Mouse (Mus musculus) embryonic facial prominence, embryonic 11.5 days (tissue): ENCODE data around the gene Zfp131. TPM values are rescaled to one million over a fixed set of nuclear protein-coding genes. Genes with fewer than 3 reads are reported as not detected.
"Not testable (repeated sequence)": the region's sequence is repeated elsewhere in the genome, so short reads cannot be mapped to it uniquely, and the experiment has no call there.

ENCODE experiments used
- ATAC-seq: fragments of 200-750 bp; cut with Nextera tagmentation; replicated peaks from 2 replicates; pipeline ENCODE4 v1.8.0; 2017; ENCODE audit warnings: low read depth; ENCODE audit not compliant: insufficient number of reproducible peaks, low FRiP score, low TSS enrichment
- DNase-seq: peaks from one replicate; pipeline ENCODE4 v3.0.0-alpha.2; 2015; ENCODE audit warnings: low spot score
- H3K27ac ChIP-seq: fragments of 300-500 bp; sonication (generic); replicated peaks from 2 replicates; pipeline ENCODE4 v1.5.1; 2014; ENCODE audit warnings: mild to moderate bottlenecking, low read depth, low read length, control low read depth
- H3K27me3 ChIP-seq: fragments of 300-500 bp; sonication (generic); 2 replicates; pipeline ENCODE4 v1.6.1; 2014; ENCODE audit warnings: mild to moderate bottlenecking, low read length, moderate library complexity, mixed read lengths; ENCODE audit not compliant: control insufficient read depth, insufficient read depth
- H3K36me3 ChIP-seq: fragments of 300-500 bp; sonication (generic); replicated peaks from 2 replicates; pipeline ENCODE4 v1.6.1; 2014; ENCODE audit warnings: low read depth, mild to moderate bottlenecking, low read length, moderate library complexity, mixed read lengths; ENCODE audit not compliant: control insufficient read depth, insufficient read depth
- H3K4me1 ChIP-seq: fragments of 300-500 bp; sonication (generic); 2 replicates; pipeline ENCODE4 v1.6.1; 2014; ENCODE audit warnings: low read length, mixed read lengths; ENCODE audit not compliant: control insufficient read depth, insufficient read depth
- H3K4me2 ChIP-seq: fragments of 300-500 bp; sonication (generic); 2 replicates; pipeline ENCODE4 v1.6.1; 2014; ENCODE audit warnings: low read depth, mild to moderate bottlenecking, control low read depth, low read length, moderate library complexity
- H3K4me3 ChIP-seq: fragments of 300-500 bp; sonication (generic); 2 replicates; pipeline ENCODE4 v1.5.1; 2014; ENCODE audit warnings: low read depth, low read length, control low read depth
- H3K9ac ChIP-seq: fragments of 300-500 bp; sonication (generic); replicated peaks from 2 replicates; pipeline ENCODE4 v1.6.1; 2014; ENCODE audit warnings: mild to moderate bottlenecking, control low read depth, low read length
- H3K9me3 ChIP-seq: fragments of 300-500 bp; sonication (generic); replicated peaks from 2 replicates; pipeline ENCODE4 v1.6.1; 2016; ENCODE audit warnings: mild to moderate bottlenecking, low read length, inconsistent platforms, mixed read lengths; ENCODE audit not compliant: control insufficient read depth
- WGBS: fragments of 180-500 bp; shearing (Covaris S2); extraction: QIAGEN DNeasy Blood & Tissue Kit; methylation state at CpG from one replicate; pipeline ENCODE4 v1.1.7; 2014; 5-methylcytosine and 5-hydroxymethylcytosine counted together
- polyA plus RNA-seq: library from polyadenylated mRNA; unstranded; fragments of >200 nt; fragmentation: Nextera tagmentation; extraction: Ambion mirVana; gene quantifications from 2 replicates; pipeline ENCODE4 v1.2.1, GENCODE M21; 2014

Gene Zfp131
- polyA plus RNA-seq: 46.6 and 46.7 TPM in 2 replicates

- no peaks in the 10 kb centered on the region for H3K27me3 ChIP-seq
- no peaks in the 10 kb centered on the region for H3K9me3 ChIP-seq
- peak within 1 kb of the TSS; percentile 95 for H3K9ac ChIP-seq
- no peaks in the 10 kb centered on the region for H3K4me1 ChIP-seq
- WGBS: under 1% methylated on average over 77 of the region's 86 CpGs
- H3K4me3 ChIP-seq: peak within 1 kb of the TSS; percentile 89
- peak within 1 kb of the TSS; percentile 73 for H3K4me2 ChIP-seq
- DNase-seq (peak; percentile 97), ATAC-seq (peak; percentile 94)
- H3K36me3 ChIP-seq: peaks cover 2% of the 10 kb centered on the region; the same call in 1 of the 2 replicates
- H3K27ac ChIP-seq: peak within 1 kb of the TSS; percentile 91
Observed at GRCm38 (mm10) chr13:119790761-119791579, at the start of gene Zfp131. Gene Zfp131, minus strand, starts transcription at chr13:119790889.

- not testable (repeated sequence) for DNase-seq, H3K9ac ChIP-seq, H3K4me1 ChIP-seq, H3K36me3 ChIP-seq, H3K27me3 ChIP-seq, H3K27ac ChIP-seq, H3K4me2 ChIP-seq, H3K4me3 ChIP-seq, ATAC-seq, H3K9me3 ChIP-seq
- WGBS: 35% methylated on average over 6 of the region's 6 CpGs
Observed at GRCm38 (mm10) chr13:119839982-119840381, 49.3 kb upstream of the Zfp131 start.

- 7% methylated on average over 14 of the region's 23 CpGs for WGBS
- H3K27ac ChIP-seq, H3K4me1 ChIP-seq, H3K4me3 ChIP-seq, H3K9ac ChIP-seq, H3K36me3 ChIP-seq, ATAC-seq, H3K4me2 ChIP-seq, H3K9me3 ChIP-seq, H3K27me3 ChIP-seq: not testable (repeated sequence)
- DNase-seq: peak; percentile 9
Observed at GRCm38 (mm10) chr13:119837719-119838337, 47.1 kb upstream of the Zfp131 start.

GRCm38 (mm10) chr13:119836324-119836811 lies 45.7 kb upstream of the Zfp131 start:
- WGBS: 11% methylated on average over 21 of the region's 23 CpGs
- H3K4me2 ChIP-seq, H3K9ac ChIP-seq: not testable (repeated sequence)

GRCm38 (mm10) chr13:119835320-119836056 lies 44.8 kb upstream of the Zfp131 start, which contains the start of gene D13Ertd608e:
Gene D13Ertd608e, plus strand, starts transcription at chr13:119836006.
- not testable (repeated sequence) for H3K4me1 ChIP-seq, H3K9ac ChIP-seq, H3K9me3 ChIP-seq, H3K4me3 ChIP-seq, H3K27me3 ChIP-seq, H3K27ac ChIP-seq, H3K36me3 ChIP-seq, H3K4me2 ChIP-seq
- ATAC-seq: peak; percentile 54
- DNase-seq: peak; percentile 50
- WGBS: 16% methylated on average over 18 of the region's 25 CpGs

More at GRCm38 (mm10) chr13:119836324-119836811, 45.7 kb upstream of the Zfp131 start:
- not testable (repeated sequence) for H3K9me3 ChIP-seq, H3K27me3 ChIP-seq, H3K4me1 ChIP-seq, H3K4me3 ChIP-seq, H3K36me3 ChIP-seq, H3K27ac ChIP-seq
- peak; percentile 32 for DNase-seq
- ATAC-seq: peak; percentile 63

GRCm38 (mm10) chr13:119830116-119830515 lies 39.4 kb upstream of the Zfp131 start, which contains the start of gene AF067063:
Gene AF067063, minus strand, starts transcription at chr13:119830216.
- H3K4me2 ChIP-seq, H3K36me3 ChIP-seq, H3K4me3 ChIP-seq, H3K4me1 ChIP-seq, H3K9me3 ChIP-seq, H3K27me3 ChIP-seq, DNase-seq, H3K27ac ChIP-seq, ATAC-seq, H3K9ac ChIP-seq: not testable (repeated sequence)

GRCm38 (mm10) chr13:119817579-119818206 lies 27.0 kb upstream of the Zfp131 start:
- no peaks in the 10 kb centered on the region for H3K36me3 ChIP-seq
- H3K9ac ChIP-seq: no peak overlapping the region
- H3K27me3 ChIP-seq: no peaks in the 10 kb centered on the region
- no peak for DNase-seq
- H3K4me2 ChIP-seq: no peak overlapping the region
- no peaks in the 10 kb centered on the region for H3K9me3 ChIP-seq
- H3K27ac ChIP-seq: no peak overlapping the region
- ATAC-seq: no peak
- WGBS: 23% methylated on average over 2 of the region's 2 CpGs
- no peak overlapping the region for H3K4me3 ChIP-seq
- no peaks in the 10 kb centered on the region for H3K4me1 ChIP-seq
